Mouse (Mus musculus) NIH3T3 (cell line): ENCODE measurements at regions not wholly inside any gene's neighbourhood (a gene's known extent, or its start where the extent isn't known, plus 50 kb on each side); places are given as distances from the start of the nearest gene placed in this dataset.
A peak's percentile ranks its signal among the peaks of the same experiment; 100 is the strongest.

Experiments used
- DNase-seq: peaks from one replicate; pipeline ENCODE4 v3.0.0-alpha.2; 2012; ENCODE audit warnings: low read depth

GRCm38 (mm10) chrX:70261360-70261759 lies 103.5 kb downstream of the Ids start:
- DNase-seq, result no peak

GRCm38 (mm10) chrX:70216011-70216410 lies 148.9 kb downstream of the Ids start:
- DNase-seq, result no peak

DNA sequence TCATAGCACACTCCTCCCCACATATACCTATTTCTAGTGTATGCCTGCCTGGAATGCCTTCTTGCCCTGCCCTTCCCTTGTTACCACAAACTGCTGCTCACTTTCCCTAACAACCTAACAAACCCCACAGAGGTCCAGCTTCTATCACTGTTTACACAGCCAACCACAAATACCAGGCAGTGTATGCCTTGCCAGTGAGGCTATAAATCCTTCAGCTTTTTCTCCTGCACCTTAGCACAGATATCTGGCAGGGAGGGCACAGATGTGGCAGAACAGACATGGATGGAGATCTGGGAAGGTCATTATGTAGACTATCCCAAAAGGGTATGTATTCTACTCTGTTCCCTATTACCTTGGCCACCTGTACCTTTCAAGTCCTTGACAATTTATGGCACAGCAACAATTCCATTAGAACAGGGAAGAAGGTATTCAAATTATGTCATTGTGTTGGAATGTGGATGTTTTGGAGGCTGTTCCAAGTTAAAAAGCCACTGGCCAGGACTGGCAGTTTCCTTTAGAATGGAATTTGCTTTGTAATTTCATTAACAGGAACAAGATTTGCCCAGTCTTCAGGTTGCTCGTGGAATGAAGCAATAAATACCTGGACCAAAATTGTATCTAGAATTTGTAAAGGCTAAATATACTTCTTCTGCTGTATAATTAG lies 180.3 kb downstream of the Ids start:
- no peak for DNase-seq

GRCm38 (mm10) chrX:70169737-70170136 lies 195.1 kb downstream of the Ids start:
- DNase-seq, result no peak

DNA sequence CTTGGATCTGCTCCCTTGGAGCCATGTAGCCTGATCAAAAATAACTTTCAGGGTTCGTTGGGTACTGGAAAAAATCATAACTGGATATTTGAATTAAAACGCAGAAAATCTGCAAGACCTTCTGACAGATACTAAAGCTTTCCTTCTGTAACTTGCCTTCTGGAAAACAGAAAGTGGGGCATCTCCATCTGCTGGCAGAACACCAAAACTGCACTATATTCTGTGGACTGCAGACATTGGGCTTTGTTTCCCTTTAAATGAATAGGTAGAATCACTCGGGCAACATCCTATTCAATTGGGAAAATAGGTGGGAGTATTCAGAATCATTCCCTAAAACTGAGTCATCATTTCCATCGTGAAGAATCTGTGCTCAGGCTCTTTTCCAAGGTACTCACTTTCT lies 203.9 kb downstream of the Ids start:
- peak; percentile 30 for DNase-seq
